Mouse (Mus musculus) C2C12 (cell line): ENCODE measurements around the gene Boc.

Experiments
- CTCF ChIP-seq: IDR thresholded peaks from one replicate; pipeline ENCODE4 v1.5.1; 2011; ENCODE audit not compliant: control insufficient read depth, insufficient read depth, insufficient read length
- MYOG ChIP-seq: IDR thresholded peaks from one replicate; pipeline ENCODE4 v1.6.1; 2011; ENCODE audit not compliant: control insufficient read depth, insufficient read length; ENCODE audit errors: extremely low read depth
- USF1 ChIP-seq: IDR thresholded peaks from one replicate; pipeline ENCODE4 v1.6.1; 2011; ENCODE audit warnings: low read depth, mild to moderate bottlenecking, control low read depth, moderate library complexity

DNA sequence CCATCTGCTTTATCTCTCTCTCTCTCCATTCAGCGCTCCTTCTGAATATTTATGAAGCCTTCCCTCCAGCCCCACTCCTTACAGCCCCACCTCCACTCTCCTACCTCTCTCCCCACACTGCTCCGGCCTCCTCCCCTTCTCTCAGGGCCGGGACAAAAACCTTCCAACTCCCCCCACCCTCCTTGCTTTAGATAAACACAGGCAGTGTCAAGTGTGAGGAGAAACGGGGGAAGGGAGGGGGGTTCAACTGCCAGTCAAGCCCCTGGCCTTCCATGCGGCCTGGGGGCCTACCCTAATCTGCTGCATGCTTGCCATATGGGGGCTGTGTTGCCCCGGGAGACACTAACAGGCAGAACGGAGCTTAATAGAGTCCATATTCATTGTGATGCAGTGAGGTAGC lies 27.9 kb downstream of the Boc start:
- no peak for TF ChIP-seq CTCF
- no peak for TF ChIP-seq USF1
- TF ChIP-seq MYOG = no peak
